Mouse (Mus musculus) 3134 (cell line): ENCODE results near the gene Prune1.

Source experiments
- DNase-seq: peaks from one replicate; pipeline ENCODE4 v3.0.0-alpha.2; 2011; ENCODE audit warnings: low spot score; ENCODE audit not compliant: insufficient read length; ENCODE audit errors: extremely low read depth

Gene Prune1

GRCm38 (mm10) chr3:95307100-95307499, 25.2 kb upstream of the Prune1 start, which contains the start of gene Anxa9:
Gene Anxa9 (minus strand): TSS chr3:95307176.
- no peak for DNase-seq

DNA sequence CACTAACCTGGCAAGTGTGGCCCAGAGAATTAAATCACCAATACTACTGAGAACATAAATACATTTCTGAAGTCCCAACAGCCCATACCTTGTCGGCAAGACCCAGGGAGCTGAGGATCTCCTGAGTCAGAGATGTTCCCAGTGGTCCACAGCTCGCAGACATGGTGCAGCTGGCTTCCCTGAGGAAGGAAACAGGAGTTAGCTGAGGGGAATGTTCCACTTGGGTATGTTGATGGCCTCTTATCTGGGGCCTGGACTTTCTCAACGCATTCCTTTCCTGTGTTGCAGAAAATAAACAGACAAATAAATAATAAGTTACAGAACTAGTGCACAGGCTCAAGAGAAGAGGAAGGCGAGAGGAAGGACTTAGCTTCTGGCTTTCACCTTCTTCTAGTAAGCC, 24.4 kb upstream of the Prune1 start:
- DNase-seq, result no peak

DNA sequence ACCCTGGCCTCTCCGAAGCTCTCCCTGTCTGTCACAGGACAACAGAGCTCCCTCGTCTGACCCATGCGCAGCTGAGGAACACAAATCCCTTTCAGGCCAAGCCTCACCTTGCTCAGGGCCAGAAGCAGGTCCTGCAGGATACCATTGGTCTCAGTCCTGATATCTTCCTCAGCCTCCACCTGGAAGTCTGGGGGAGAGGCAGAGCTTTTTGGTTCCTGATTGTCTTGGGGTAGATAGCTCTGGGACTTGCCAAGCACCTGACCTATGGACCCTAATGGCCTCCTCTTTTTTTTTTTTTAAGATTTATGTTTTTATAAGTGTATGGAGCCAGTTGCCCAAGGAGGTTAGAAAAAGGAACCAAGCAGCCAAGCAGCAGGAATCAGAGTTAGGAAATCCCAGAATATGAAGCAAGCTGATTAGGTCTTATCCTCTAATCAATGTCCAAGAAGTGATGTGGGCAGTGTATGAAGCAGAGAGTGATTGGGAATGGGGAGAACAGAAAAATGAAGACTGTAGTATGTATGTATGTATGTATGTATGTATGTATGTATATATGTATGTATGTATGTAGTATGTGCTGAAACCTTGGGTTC, 19.4 kb upstream of the Prune1 start:
- DNase-seq, result no peak

- DNase-seq, result no peak
Measured at GRCm38 (mm10) chr3:95298018-95298417, 16.1 kb upstream of the Prune1 start.

- no peak for DNase-seq
Measured at GRCm38 (mm10) chr3:95296103-95296469, 14.2 kb upstream of the Prune1 start.

GRCm38 (mm10) chr3:95295321-95296102, 13.6 kb upstream of the Prune1 start:
- no peak for DNase-seq

DNA sequence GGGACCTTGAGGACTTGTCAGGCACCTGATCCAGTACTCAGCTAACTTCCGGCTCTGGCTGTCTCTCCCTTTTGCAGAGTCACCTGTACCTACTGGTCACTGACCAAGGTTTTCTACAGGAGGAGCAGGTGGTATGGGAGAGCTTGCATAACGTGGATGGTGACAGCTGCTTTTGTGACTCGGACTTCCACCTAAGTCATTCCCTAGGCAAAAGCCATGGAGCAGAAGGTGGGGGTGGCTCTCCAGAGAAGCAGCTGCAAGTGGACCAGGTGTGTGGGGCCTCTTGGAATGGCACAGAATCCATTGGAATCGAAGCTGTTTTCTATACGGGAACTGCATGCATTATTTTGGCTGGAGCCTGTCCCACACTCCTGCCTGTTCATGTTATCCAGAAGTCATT, 12.8 kb upstream of the Prune1 start:
- no peak for DNase-seq

GRCm38 (mm10) chr3:95294316-95294715, 12.4 kb upstream of the Prune1 start:
- no peak for DNase-seq

- peak; percentile 82 for DNase-seq
Measured at GRCm38 (mm10) chr3:95293537-95293936, 11.7 kb upstream of the Prune1 start.

- no peak for DNase-seq
Measured at GRCm38 (mm10) chr3:95292899-95293298, 11.0 kb upstream of the Prune1 start.

GRCm38 (mm10) chr3:95291041-95291440, 9.2 kb upstream of the Prune1 start:
- DNase-seq, result no peak

DNA sequence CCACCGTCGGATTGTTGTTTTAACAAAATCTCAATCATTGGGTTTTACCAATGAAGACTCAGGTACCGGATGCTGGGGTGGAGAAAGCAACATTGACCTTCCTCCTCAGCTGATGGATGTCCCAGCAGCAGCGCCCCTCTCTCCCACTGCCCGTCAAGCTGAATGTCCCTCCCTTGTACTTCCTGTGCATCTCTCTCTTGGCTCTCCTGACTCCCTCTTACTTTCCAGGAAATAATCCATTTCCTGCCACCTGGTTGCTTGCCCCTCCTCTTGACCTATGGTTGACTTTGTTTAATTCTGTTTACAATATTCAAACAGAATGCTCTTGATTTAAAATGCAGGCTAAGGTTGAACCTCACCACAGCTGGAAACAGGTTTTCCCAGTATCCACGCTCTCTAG, 8.3 kb upstream of the Prune1 start:
- no peak for DNase-seq

DNA sequence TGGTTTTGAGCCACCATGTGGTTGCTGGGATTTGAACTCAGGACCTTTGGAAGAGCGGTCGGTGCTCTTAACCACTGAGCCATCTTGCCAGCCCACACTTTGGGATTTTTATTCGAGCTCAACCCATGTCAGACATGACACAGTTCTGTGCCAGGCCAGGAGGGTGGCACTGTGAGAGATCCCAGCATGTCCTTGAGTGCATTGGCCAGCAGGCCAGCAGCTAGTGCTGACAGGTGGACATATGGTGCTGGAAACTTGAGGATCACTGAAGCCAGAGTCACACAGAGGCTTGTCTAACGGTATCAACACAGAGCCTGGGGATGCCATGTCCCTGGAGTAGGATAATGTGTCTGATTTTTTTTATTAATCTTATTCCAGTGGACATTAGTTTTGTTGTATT, 7.5 kb upstream of the Prune1 start:
- DNase-seq, result no peak

- DNase-seq, result no peak
Measured at GRCm38 (mm10) chr3:95287541-95287940, 5.7 kb upstream of the Prune1 start.

GRCm38 (mm10) chr3:95286510-95286909, 4.6 kb upstream of the Prune1 start:
- no peak for DNase-seq

DNA sequence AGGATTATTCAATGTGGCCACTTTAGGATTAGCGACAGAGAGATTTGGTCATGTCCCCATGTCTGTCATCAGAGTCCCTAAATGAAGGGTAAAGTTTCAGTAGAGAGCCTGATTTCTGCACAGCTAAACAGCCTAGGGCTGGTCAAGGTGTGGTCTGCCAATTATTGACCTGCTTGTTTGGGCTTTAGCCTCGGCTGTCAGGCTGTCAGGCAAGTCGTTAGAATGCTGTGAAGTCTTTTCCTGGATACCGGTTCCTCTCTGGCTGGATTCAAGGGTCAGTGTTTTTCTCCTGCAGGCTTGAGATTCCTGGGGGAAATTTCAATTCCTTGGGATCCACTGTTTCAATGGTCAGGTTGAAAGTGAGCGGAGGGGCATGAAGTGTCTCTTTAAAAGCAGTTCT, 4.1 kb upstream of the Prune1 start:
- DNase-seq, result no peak

DNA sequence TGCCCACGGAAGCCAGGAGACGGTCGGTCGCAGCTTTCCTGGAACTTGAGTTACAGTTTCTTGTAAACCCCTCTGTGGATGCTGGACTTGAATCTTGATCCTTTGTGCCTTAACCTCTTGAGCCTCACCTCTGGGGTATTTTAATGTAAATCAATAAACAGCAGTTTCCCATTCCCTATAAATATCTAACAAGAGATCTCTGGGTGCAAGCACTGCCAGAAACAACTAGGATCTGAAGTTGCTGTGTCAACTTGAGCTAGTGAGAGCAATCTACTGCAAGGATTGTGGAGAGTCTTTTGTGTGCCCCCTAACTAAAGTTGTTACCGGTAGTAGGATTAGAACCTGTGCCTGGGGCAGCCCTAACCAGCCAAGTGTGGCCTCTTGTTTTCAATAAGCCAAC, 3.5 kb upstream of the Prune1 start:
- DNase-seq, result no peak

DNA sequence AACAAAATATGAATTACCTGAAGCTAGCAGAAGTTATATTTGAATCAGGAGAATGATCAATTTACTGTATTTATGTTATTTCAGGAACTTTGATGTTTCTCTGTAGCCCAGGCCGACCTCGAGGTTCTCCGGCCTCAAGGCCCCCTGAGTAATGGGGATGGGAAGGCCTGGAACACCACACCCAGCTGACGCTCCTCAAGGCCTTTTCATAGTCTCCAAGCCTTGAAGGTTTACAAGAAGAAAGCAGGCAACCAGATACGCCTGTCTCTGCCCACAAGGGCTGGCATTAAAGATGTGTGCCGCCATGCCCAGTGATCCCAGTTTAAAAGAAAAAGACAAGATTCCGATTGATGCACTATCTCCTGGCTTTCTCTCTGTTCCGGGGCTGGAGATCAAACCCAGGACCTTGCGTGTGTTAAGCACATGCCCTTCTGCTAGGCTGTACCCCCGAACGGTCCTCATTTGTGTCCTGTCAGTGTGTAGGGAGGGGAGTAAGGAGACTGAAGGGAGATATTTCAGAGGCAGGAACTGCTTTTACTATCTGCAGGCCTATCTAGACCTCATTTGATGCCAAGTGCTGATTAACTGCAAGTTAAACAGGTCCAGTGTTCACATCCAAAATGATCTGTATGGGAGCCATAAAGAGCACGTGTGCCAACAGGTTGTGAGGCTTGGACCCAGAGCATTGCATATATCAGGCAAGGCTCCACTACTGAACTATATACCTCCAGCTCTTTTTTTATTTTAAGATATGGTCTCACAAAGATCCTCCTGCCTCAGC, 2.8 kb upstream of the Prune1 start:
- DNase-seq, result no peak

- DNase-seq, result no peak
Measured at GRCm38 (mm10) chr3:95284062-95284461, 2.2 kb upstream of the Prune1 start.

GRCm38 (mm10) chr3:95283589-95283941, 1.7 kb upstream of the Prune1 start:
- DNase-seq, result no peak

GRCm38 (mm10) chr3:95282865-95283588, 1.2 kb upstream of the Prune1 start:
- peak; percentile 88 for DNase-seq
